In the genomic region with DNA sequence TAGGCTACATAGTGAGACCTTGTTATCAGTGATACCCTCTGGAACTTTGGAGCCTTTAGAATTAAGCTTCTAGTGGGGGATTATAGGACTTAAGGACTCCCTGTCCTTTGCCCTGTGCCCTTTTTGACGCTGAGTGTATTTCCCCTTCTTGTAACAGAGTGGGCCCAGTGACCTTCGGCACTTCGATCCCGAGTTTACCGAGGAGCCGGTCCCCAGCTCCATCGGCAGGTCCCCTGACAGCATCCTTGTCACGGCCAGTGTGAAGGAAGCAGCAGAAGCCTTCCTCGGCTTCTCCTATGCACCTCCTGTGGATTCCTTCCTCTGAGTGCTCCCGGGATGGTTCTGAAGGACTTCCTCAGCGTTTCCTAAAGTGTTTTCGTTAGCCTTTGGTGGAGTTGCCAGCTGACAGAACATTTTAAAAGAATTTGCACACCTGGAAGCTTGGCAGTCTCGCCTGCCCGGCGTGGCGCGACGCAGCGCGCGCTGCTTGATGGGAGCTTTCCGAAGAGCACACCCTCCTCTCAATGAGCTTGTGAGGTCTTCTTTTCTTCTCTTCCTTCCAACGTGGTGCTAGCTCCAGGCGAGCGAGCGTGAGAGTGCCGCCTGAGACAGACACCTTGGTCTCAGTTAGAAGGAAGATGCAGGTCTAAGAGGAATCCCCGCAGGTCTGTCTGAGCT, we compare ENCODE assay signal across 8 mouse cellular contexts.
DNase-seq lines count a peak whose midpoint lies in the region; ATAC-seq and TF ChIP-seq lines count a peak whose summit lies in the region.

No protein-coding gene starts in this region.

- no peak for DNase-seq in forebrain, embryonic 10.5 days (ENCODE audit: extremely low spot score, low spot score)
- no peak for DNase-seq in kidney, postnatal 0 days (ENCODE audit: low spot score)
- DNase-seq in ovary, postnatal 36 days (ENCODE audit: low spot score), result no peak
- DNase-seq in left cerebral cortex, adult 11 months (ENCODE audit: low spot score), result no peak

- H3K9ac ChIP-seq in forebrain, embryonic 16.5 days (replicated peaks; ENCODE audit: low read depth, low read length), result no peak overlapping the region
- H3K9ac ChIP-seq in kidney, postnatal 0 days (ENCODE audit: low read depth, low read length), result peak overlapping the region; percentile 54
- H3K9ac ChIP-seq in stomach, embryonic 14.5 days (replicated peaks; ENCODE audit: low read depth, low read length), result no peak overlapping the region; the same call in 1 of the 2 replicates

- H3K9me3 ChIP-seq in forebrain, embryonic 10.5 days, result no peaks in the 10 kb centered on the region
- no peaks in the 10 kb centered on the region for H3K9me3 ChIP-seq in forebrain, embryonic 16.5 days (ENCODE audit: control insufficient read depth, low read length)
- no peaks in the 10 kb centered on the region for H3K9me3 ChIP-seq in megakaryocyte, embryonic 14.5 days
- H3K9me3 ChIP-seq in kidney, postnatal 0 days (replicated peaks; ENCODE audit: low read length), result no peaks in the 10 kb centered on the region
- no peaks in the 10 kb centered on the region for H3K9me3 ChIP-seq in stomach, embryonic 14.5 days (ENCODE audit: control insufficient read depth, low read depth, low read length)

- H3K36me3 ChIP-seq in forebrain, embryonic 10.5 days (replicated peaks), result 0 out of 2 replicates have a peak, but pooled peaks cover 14% of the 10 kb centered on the region
- no peaks in the 10 kb centered on the region for H3K36me3 ChIP-seq in forebrain, embryonic 16.5 days (ENCODE audit: control insufficient read depth, insufficient read depth)
- H3K36me3 ChIP-seq in megakaryocyte, embryonic 14.5 days (replicated peaks; ENCODE audit: low read length), result peaks cover 11% of the 10 kb centered on the region
- H3K36me3 ChIP-seq in kidney, postnatal 0 days (ENCODE audit: insufficient read depth, low read length), result peaks cover 25% of the 10 kb centered on the region
- H3K36me3 ChIP-seq in stomach, embryonic 14.5 days (ENCODE audit: control insufficient read depth, insufficient read depth, low read length), result peaks cover 4% of the 10 kb centered on the region; the same call in 1 of the 2 replicates

- no peak overlapping the region for H3K27ac ChIP-seq in forebrain, embryonic 10.5 days
- no peak overlapping the region for H3K27ac ChIP-seq in forebrain, embryonic 16.5 days (ENCODE audit: low read length)
- H3K27ac ChIP-seq in kidney, postnatal 0 days, result peak overlapping the region; percentile 54
- no peak overlapping the region for H3K27ac ChIP-seq in stomach, embryonic 14.5 days (ENCODE audit: low read length)

- H3K4me2 ChIP-seq in forebrain, embryonic 16.5 days (ENCODE audit: low read length), result no peak overlapping the region
- peak overlapping the region; percentile 73 for H3K4me2 ChIP-seq in kidney, postnatal 0 days (ENCODE audit: low read length)
- 0 out of 2 replicates have a peak overlapping the region, but pooled peaks have one; percentile 15 for H3K4me2 ChIP-seq in stomach, embryonic 14.5 days (replicated peaks; ENCODE audit: low read depth, low read length)

- peaks cover 18% of the 10 kb centered on the region for H3K4me1 ChIP-seq in forebrain, embryonic 10.5 days
- peaks cover 2% of the 10 kb centered on the region; the same call in 1 of the 2 replicates for H3K4me1 ChIP-seq in forebrain, embryonic 16.5 days (replicated peaks; ENCODE audit: control insufficient read depth, insufficient read depth, low read length)
- peaks cover 12% of the 10 kb centered on the region for H3K4me1 ChIP-seq in megakaryocyte, embryonic 14.5 days
- no peaks in the 10 kb centered on the region for H3K4me1 ChIP-seq in kidney, postnatal 0 days (replicated peaks; ENCODE audit: insufficient read depth, low read length)
- H3K4me1 ChIP-seq in stomach, embryonic 14.5 days (ENCODE audit: control insufficient read depth, insufficient read depth, low read length), result no peaks in the 10 kb centered on the region

- no peak for TF ChIP-seq CTCF in kidney, postnatal 0 days (IDR thresholded peaks at IDR 0.05; ENCODE audit: low read depth)

- H3K4me3 ChIP-seq in forebrain, embryonic 10.5 days, result peak overlapping the region; percentile 18; the same call in 1 of the 2 replicates
- H3K4me3 ChIP-seq in forebrain, embryonic 16.5 days (replicated peaks; ENCODE audit: low read length), result no peak overlapping the region
- H3K4me3 ChIP-seq in megakaryocyte, embryonic 14.5 days (replicated peaks), result peak overlapping the region; percentile 18
- H3K4me3 ChIP-seq in kidney, postnatal 0 days (replicated peaks; ENCODE audit: low read depth, low read length), result peak overlapping the region; percentile 57
- no peak overlapping the region for H3K4me3 ChIP-seq in stomach, embryonic 14.5 days (ENCODE audit: low read depth, low read length)

- WGBS in forebrain, embryonic 10.5 days, result 88% methylated on average over 28 of the region's 28 CpGs
- WGBS in forebrain, embryonic 16.5 days, result 80% methylated on average over 28 of the region's 28 CpGs
- WGBS in kidney, postnatal 0 days, result 72% methylated on average over 28 of the region's 28 CpGs
- 77% methylated on average over 28 of the region's 28 CpGs for WGBS in stomach, embryonic 14.5 days

- ATAC-seq in forebrain, embryonic 16.5 days, result no peak
- ATAC-seq in megakaryocyte, adult 5-6 weeks (ENCODE audit: poor library complexity, severe bottlenecking), result no peak
- ATAC-seq in kidney, postnatal 0 days (replicated peaks; ENCODE audit: low FRiP score, low read depth), result no peak
- no peak for ATAC-seq in stomach, embryonic 14.5 days (ENCODE audit: insufficient number of reproducible peaks, insufficient read depth, low FRiP score, low read depth)

- no peaks in the 10 kb centered on the region; the same call in 1 of the 2 replicates for H3K27me3 ChIP-seq in forebrain, embryonic 10.5 days (ENCODE audit: poor library complexity, severe bottlenecking)
- H3K27me3 ChIP-seq in forebrain, embryonic 16.5 days (replicated peaks; ENCODE audit: control insufficient read depth, insufficient read depth, low read length), result no peaks in the 10 kb centered on the region
- peaks cover 16% of the 10 kb centered on the region for H3K27me3 ChIP-seq in megakaryocyte, embryonic 14.5 days (replicated peaks)
- H3K27me3 ChIP-seq in kidney, postnatal 0 days (ENCODE audit: insufficient read depth, low read length), result no peaks in the 10 kb centered on the region
- no peaks in the 10 kb centered on the region for H3K27me3 ChIP-seq in stomach, embryonic 14.5 days (ENCODE audit: control insufficient read depth, insufficient read depth, low read length)

Comparison
In these comparisons a context has a peak if more than half of its experiments do, and no peak if none do; other contexts are left out.
1. H3K4me3 ChIP-seq: peak in forebrain, embryonic 10.5 days (single experiment), megakaryocyte, embryonic 14.5 days (single experiment) and kidney, postnatal 0 days (single experiment); none in forebrain, embryonic 16.5 days (single experiment) and stomach, embryonic 14.5 days (single experiment).